Mouse (Mus musculus): ENCODE data around the gene Tmem213. TPM values are rescaled to one million over a fixed set of nuclear protein-coding genes. Genes with fewer than 3 reads are reported as not detected.

Gene Tmem213
- polyA plus RNA-seq, 1 experiment from 2014 or later = not detected

DNA sequence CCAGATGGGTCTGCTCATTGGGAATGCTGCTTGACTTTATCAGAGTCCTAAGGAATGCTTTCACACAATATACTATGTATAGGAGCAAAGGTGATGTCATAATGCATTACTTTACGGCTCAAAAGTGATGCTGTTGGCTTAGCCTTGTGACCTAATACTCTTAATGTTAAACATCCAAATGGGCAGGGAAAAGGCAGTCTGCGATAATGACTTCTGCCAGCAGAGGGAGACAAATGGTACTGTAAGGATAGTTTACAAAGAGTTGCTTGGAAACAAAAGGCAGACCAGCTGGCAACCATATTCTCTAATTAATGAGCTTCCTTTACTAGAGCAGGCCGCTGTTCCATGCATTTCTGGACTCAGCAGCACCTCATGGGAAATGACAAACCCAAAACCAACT, 51.0 kb downstream of the Tmem213 start:
- H3K9ac ChIP-seq (ENCODE audit: low read length) = no peak overlapping the region
- no peak overlapping the region for H3K4me3 ChIP-seq (ENCODE audit: low read depth, low read length)
- peaks cover 14% of the 10 kb centered on the region for H3K4me1 ChIP-seq (ENCODE audit: control insufficient read depth, insufficient read depth, low read length)
- DNase-seq (ENCODE audit: low spot score, missing footprints) = peak; percentile 99
- 23% methylated on average over 3 of the region's 3 CpGs for WGBS
- no peaks in the 10 kb centered on the region for H3K36me3 ChIP-seq (ENCODE audit: control insufficient read depth, insufficient read depth, low read length)
- H3K27ac ChIP-seq (ENCODE audit: low read depth, low read length) = no peak overlapping the region
- H3K4me2 ChIP-seq = no peak overlapping the region
- H3K9me3 ChIP-seq (ENCODE audit: control insufficient read depth, low read length) = no peaks in the 10 kb centered on the region
- ATAC-seq (ENCODE audit: low FRiP score) = peak; percentile 53; the same call in 1 of the 2 replicates
- no peaks in the 10 kb centered on the region for H3K27me3 ChIP-seq (ENCODE audit: control insufficient read depth, insufficient read depth, low read length)

DNA sequence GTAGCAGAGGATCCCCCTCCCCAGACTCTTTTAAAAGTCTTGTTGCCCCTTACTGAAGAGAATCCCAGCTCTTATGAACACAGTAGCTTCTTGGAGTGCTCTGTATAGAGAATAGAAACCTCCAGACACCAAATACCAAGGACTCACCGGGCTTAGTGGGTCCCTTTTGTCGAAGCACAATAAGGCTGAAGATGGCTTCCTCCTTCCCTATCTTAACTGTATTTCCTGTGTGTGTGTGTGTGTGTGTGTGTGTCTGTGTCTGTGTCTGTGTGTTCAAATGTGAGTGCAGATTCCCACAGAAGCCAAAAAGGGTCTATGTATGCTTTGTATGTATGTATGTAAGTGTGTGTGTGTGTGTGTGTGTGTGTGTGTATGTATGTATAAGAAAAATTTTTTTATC, 51.5 kb downstream of the Tmem213 start:
- ATAC-seq (ENCODE audit: low FRiP score) (no peak), DNase-seq (ENCODE audit: low spot score, missing footprints) (no peak)
- Histone ChIP-seq H3K36me3 (ENCODE audit: control insufficient read depth, insufficient read depth, low read length) (no peaks in the 10 kb centered on the region), H3K27ac (ENCODE audit: low read depth, low read length) (no peak overlapping the region), H3K4me3 (ENCODE audit: low read depth, low read length) (no peak overlapping the region), H3K27me3 (ENCODE audit: control insufficient read depth, insufficient read depth, low read length) (no peaks in the 10 kb centered on the region), H3K9ac (ENCODE audit: low read length) (no peak overlapping the region), H3K4me2 (no peak overlapping the region), H3K9me3 (ENCODE audit: control insufficient read depth, low read length) (no peaks in the 10 kb centered on the region), H3K4me1 (ENCODE audit: control insufficient read depth, insufficient read depth, low read length) (peaks cover 14% of the 10 kb centered on the region)
- 90% methylated on average over 2 of the region's 2 CpGs for WGBS

DNA sequence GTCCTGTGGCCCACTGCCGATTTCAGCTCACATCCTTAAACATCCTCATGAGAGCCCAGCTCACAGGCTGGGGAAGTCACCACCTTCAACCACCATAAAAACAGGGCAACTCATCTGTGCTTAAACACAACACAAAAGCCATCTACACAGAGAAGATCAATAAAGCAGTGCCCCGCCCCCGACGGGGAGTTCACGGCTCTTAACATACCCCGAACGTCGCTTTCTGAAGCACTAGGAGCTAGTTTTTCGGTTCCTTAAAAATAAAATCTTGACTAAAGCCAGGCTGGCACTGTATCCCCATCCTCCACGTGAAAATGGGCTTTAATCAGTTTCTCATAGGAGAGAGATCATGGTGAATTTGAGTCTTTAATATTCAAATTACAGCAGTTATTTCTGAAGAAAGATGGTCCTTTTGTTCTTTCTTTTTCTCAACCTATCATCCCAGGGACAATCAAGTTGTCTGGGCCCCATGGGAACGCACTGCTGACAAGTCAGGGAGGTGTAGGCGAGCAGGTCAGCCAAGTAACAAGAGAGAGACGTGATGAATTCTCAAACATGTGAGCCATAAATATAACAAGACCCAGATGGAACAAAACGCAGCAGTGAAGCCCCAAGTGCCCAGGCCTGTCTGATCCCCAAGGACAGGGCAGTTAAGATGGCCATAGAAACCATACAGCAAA, 53.9 kb downstream of the Tmem213 start:
- no peak overlapping the region for H3K4me3 ChIP-seq (ENCODE audit: low read depth, low read length)
- H3K9me3 ChIP-seq (ENCODE audit: control insufficient read depth, low read length) = no peaks in the 10 kb centered on the region
- H3K27ac ChIP-seq (ENCODE audit: low read depth, low read length) = no peak overlapping the region
- no peaks in the 10 kb centered on the region for H3K27me3 ChIP-seq (ENCODE audit: control insufficient read depth, insufficient read depth, low read length)
- DNase-seq (ENCODE audit: low spot score, missing footprints) (no peak), ATAC-seq (ENCODE audit: low FRiP score) (no peak)
- WGBS = 70% methylated on average over 14 of the region's 14 CpGs
- no peak overlapping the region for H3K9ac ChIP-seq (ENCODE audit: low read length)
- peaks cover 4% of the 10 kb centered on the region for H3K36me3 ChIP-seq (ENCODE audit: control insufficient read depth, insufficient read depth, low read length)
- peaks cover 13% of the 10 kb centered on the region for H3K4me1 ChIP-seq (ENCODE audit: control insufficient read depth, insufficient read depth, low read length)
- no peak overlapping the region for H3K4me2 ChIP-seq

DNA sequence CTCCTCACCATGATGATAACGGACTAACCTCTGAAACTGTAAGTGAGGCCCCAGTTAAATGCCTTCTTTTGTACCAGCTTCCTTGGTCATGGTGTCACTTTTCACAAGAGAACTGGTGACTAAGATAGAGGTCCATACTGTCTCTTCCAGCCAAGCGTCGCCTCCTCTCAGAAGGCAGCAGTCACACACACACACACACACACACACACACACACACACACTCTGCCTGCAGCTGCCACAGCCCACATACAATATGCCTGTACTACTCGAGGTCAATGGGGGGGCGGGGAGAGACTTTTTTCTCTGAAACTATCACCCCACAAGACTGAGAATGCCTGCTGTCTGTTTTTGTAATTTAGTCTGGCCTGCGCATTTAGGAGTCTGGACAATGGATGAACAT, 55.6 kb downstream of the Tmem213 start:
- H3K27ac ChIP-seq (ENCODE audit: low read depth, low read length) = no peak overlapping the region
- peaks cover 7% of the 10 kb centered on the region; the same call in 1 of the 2 replicates for H3K4me1 ChIP-seq (ENCODE audit: control insufficient read depth, insufficient read depth, low read length)
- no peak overlapping the region for H3K4me3 ChIP-seq (ENCODE audit: low read depth, low read length)
- H3K27me3 ChIP-seq (ENCODE audit: control insufficient read depth, insufficient read depth, low read length) = no peaks in the 10 kb centered on the region
- no peak overlapping the region for H3K9ac ChIP-seq (ENCODE audit: low read length)
- DNase-seq (ENCODE audit: low spot score, missing footprints) = no peak
- peaks cover 4% of the 10 kb centered on the region for H3K36me3 ChIP-seq (ENCODE audit: control insufficient read depth, insufficient read depth, low read length)
- H3K4me2 ChIP-seq = no peak overlapping the region
- no peak for ATAC-seq (ENCODE audit: low FRiP score)
- no peaks in the 10 kb centered on the region for H3K9me3 ChIP-seq (ENCODE audit: control insufficient read depth, low read length)
- WGBS = 91% methylated on average over 6 of the region's 6 CpGs

DNA sequence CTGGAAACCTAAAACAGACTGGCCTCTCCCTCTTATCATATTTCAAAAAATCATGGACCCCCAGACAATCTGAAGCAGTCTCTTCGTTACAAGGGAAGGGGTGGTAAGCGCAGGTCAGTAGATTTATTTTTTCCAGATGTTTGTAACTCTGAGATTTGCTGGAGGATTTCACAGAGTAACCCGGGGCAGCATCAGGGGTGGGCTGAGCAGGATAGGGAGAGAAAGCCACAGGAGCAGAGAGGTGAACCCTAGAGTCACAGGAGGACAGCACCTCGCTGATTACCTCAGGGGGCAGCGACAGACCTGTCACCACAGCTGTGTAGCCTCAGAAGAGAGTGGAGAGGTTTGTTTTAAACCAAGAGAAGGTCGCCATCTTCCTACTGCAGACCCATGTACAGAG, 56.3 kb downstream of the Tmem213 start:
- ATAC-seq (ENCODE audit: low FRiP score) (no peak), DNase-seq (ENCODE audit: low spot score, missing footprints) (peak; percentile 67)
- Histone ChIP-seq H3K4me1 (ENCODE audit: control insufficient read depth, insufficient read depth, low read length) (peaks cover 7% of the 10 kb centered on the region; the same call in 1 of the 2 replicates), H3K27me3 (ENCODE audit: control insufficient read depth, insufficient read depth, low read length) (no peaks in the 10 kb centered on the region), H3K9ac (ENCODE audit: low read length) (no peak overlapping the region), H3K36me3 (ENCODE audit: control insufficient read depth, insufficient read depth, low read length) (peaks cover 5% of the 10 kb centered on the region), H3K27ac (ENCODE audit: low read depth, low read length) (no peak overlapping the region), H3K4me2 (no peak overlapping the region), H3K4me3 (ENCODE audit: low read depth, low read length) (no peak overlapping the region), H3K9me3 (ENCODE audit: control insufficient read depth, low read length) (no peaks in the 10 kb centered on the region)
- WGBS = 76% methylated on average over 6 of the region's 6 CpGs

Other genes with a start within 250 kb of the Tmem213 start
- gene Trim24, start 238.4 kb upstream of the Tmem213 start, polyA plus RNA-seq (2014; fragmentation: Nextera tagmentation; extraction: Ambion mirVana) = 45.5 and 47.0 TPM in 2 replicates
- gene Svopl, start 62.3 kb upstream of the Tmem213 start, polyA plus RNA-seq (2014; fragmentation: Nextera tagmentation; extraction: Ambion mirVana) = 0.52 and 1.4 TPM in 2 replicates
- gene Atp6v0a4, start 15.3 kb downstream of the Tmem213 start, polyA plus RNA-seq (2014; fragmentation: Nextera tagmentation; extraction: Ambion mirVana) = not detected in 2 replicates
- 9.7 and 10.1 TPM in 2 replicates for gene D630045J12Rik, start 144.8 kb downstream of the Tmem213 start, polyA plus RNA-seq (2014; fragmentation: Nextera tagmentation; extraction: Ambion mirVana)
- 12.1 and 13.1 TPM in 2 replicates for gene Zc3hav1l, start 190.0 kb downstream of the Tmem213 start, polyA plus RNA-seq (2014; fragmentation: Nextera tagmentation; extraction: Ambion mirVana)
- gene Zc3hav1, start 245.3 kb downstream of the Tmem213 start, polyA plus RNA-seq (2014; fragmentation: Nextera tagmentation; extraction: Ambion mirVana) = 1.7 and 2.2 TPM in 2 replicates